Mouse (Mus musculus): ENCODE results near the gene Cenpl. TPM values are rescaled to one million over a fixed set of nuclear protein-coding genes. Genes with fewer than 3 reads are reported as not detected.

The Cenpl gene
- total RNA-seq (2023) = 25.3 and 32.1 TPM in 2 replicates

DNA sequence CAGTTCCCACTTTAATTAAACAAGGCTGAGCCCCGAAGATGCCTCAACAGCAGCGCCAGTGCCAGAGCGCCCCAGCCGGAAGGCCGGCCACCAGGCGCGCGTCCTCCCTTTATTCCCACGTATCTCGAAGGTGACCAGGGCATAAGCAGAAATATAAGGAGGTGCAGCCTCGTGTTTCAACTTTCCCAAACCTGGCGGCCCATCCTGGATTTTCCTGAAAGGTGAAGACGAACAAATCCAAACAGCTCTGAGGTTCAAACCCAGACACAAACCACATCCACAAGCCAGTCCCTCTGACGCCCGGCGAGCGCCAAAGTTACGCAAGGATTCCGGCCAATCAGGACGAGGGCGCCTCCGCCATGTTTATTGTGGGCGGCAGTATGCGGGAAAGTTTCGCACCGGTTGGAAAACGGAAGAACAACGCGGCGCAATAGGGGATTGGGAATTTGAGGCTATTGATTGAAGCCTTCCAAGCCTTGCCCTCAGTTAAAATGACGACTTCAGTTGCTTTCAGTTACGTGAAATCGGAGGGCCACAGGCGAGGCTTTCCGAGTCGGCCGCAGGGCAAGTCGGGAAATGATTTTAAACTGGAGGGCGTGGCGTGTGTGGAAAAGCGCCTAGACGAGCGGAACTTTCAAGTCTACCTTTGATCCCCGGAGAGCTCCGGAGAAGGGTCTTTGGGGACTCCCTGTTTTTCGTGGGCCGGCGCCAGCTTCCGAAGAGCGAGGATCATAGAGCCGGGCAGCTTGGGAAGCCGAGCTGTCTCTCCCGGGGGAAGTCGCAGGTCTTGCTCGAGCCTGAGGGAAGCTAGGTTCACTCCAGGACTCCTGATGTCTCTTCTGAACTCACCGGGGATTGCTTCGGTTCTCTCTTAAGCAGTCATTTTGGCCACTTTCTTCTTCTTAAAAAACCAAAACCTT is at the start of gene Cenpl, which contains the start of gene Dars2:
Gene Cenpl (plus strand): TSS at position 362 of the 920 bp plus-strand sequence.
Gene Dars2 (minus strand): TSS at position 307 of the 920 bp plus-strand sequence.

DNA sequence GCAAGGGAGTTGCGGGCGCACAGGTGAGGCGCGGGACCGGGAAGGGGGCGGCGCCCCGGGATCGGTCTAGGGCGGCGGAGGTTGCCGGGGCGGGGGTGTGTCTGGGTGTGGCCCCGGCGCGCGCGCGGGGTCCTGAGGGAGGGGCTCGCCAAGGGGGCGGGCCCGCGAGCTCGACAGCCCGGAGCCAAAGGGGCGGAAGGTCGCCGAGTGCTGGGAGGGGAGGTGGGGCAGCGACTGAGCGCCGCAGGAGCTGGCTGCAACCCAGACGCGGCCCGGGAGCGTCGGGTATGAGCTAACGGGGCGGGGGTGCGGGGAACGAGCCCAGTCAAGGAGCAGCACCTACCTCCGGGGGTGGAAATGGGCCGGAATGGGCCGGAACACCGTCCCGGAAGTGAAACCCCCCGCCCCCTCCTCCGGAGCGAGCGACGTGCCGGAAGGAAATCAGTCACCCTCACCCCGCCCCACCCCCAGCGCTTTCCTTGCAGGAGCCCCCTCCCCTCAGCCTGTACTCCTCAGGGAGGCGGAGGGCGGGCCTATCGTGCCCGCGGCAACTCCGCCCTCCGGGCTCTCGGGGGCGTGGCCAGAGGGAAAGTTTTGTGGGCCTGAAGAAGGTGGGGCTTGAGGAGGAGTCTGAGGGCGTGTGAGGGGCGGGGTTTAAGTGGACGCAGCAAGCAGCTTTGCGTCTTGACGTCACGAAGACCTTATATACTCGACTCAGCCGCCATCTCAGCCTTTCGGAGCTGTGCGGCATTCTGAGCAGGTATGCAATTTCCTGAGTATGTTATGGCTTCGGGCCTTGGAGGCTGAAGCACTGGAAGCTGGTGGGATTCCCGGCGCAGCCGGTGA is 35.9 kb upstream of the Cenpl start, which contains the start of gene Zbtb37:
Gene Zbtb37 (minus strand): TSS at position 415 of the 846 bp plus-strand sequence.

GRCm38 (mm10) chr1:161130726-161131664 is 60.5 kb downstream of the Cenpl start, which contains the start of gene Klhl20:
TSS of gene Klhl20 (minus strand) at chr1:161131511.

Other genes with a start within 250 kb of the Cenpl start
- 47.0 and 60.1 TPM in 2 replicates for gene Rc3h1, start 164.3 kb upstream of the Cenpl start, total RNA-seq (2023)
- gene Serpinc1, start 92.1 kb upstream of the Cenpl start, total RNA-seq (2023) = 0.52 and 0.98 TPM in 2 replicates
- 11.1 and 22.9 TPM in 2 replicates for gene Zbtb37, start 35.9 kb upstream of the Cenpl start, total RNA-seq (2023)
- 7.4 and 12.3 TPM in 2 replicates for gene Dars2, start 55 bp upstream of the Cenpl start, total RNA-seq (2023)
- 9.6 and 11.2 TPM in 2 replicates for gene Klhl20, start 60.8 kb downstream of the Cenpl start, total RNA-seq (2023)
- gene Ankrd45, start 72.0 kb downstream of the Cenpl start, total RNA-seq (2023) = not detected in 2 replicates
- gene Tex50, start 88.6 kb downstream of the Cenpl start, total RNA-seq (2023) = not detected in 2 replicates
- gene Prdx6, start 180.5 kb downstream of the Cenpl start, total RNA-seq (2023) = 340 and 352 TPM in 2 replicates

Data from neutrophil, adult 65 days (primary cell).